Mouse (Mus musculus) stomach, embryonic 15.5 days (tissue): ENCODE data around the gene Ralgps1. TPM values are rescaled to one million over a fixed set of nuclear protein-coding genes. Genes with fewer than 3 reads are reported as not detected.

Experiments
- ATAC-seq: fragments of 200-750 bp; cut with Nextera tagmentation; 2 replicates; pipeline ENCODE4 v1.8.0; 2017; ENCODE audit warnings: low read depth, moderate number of reproducible peaks, moderate TSS enrichment; ENCODE audit not compliant: insufficient read depth, low FRiP score
- H3K27ac ChIP-seq: fragments of 300-500 bp; sonication (generic); 2 replicates; pipeline ENCODE4 v1.5.1; 2015; ENCODE audit warnings: mild to moderate bottlenecking, inconsistent platforms
- H3K27me3 ChIP-seq: fragments of 300-500 bp; sonication (generic); replicated peaks from 2 replicates; pipeline ENCODE4 v1.6.1; 2015; ENCODE audit warnings: inconsistent platforms
- H3K36me3 ChIP-seq: fragments of 300-500 bp; sonication (generic); 2 replicates; pipeline ENCODE4 v1.6.1; 2015; ENCODE audit warnings: inconsistent platforms
- H3K4me1 ChIP-seq: fragments of 300-500 bp; sonication (generic); 2 replicates; pipeline ENCODE4 v1.6.1; 2015; ENCODE audit warnings: inconsistent platforms
- H3K4me2 ChIP-seq: fragments of 300-500 bp; sonication (generic); 2 replicates; pipeline ENCODE4 v1.6.1; 2015; ENCODE audit warnings: mild to moderate bottlenecking, inconsistent platforms
- H3K4me3 ChIP-seq: fragments of 300-500 bp; sonication (generic); replicated peaks from 2 replicates; pipeline ENCODE4 v1.5.1; 2015; ENCODE audit warnings: inconsistent platforms
- H3K9ac ChIP-seq: fragments of 300-500 bp; sonication (generic); 2 replicates; pipeline ENCODE4 v1.6.1; 2015; ENCODE audit warnings: inconsistent platforms
- H3K9me3 ChIP-seq: fragments of 300-500 bp; sonication (generic); 2 replicates; pipeline ENCODE4 v1.6.1; 2016; ENCODE audit warnings: inconsistent platforms
- WGBS: fragments of 180-500 bp; shearing (Covaris S2); methylation state at CpG from one replicate; pipeline ENCODE4 v1.1.7; 2015; 5-methylcytosine and 5-hydroxymethylcytosine counted together
- polyA plus RNA-seq: library from polyadenylated mRNA; unstranded; fragments of >200 nt; fragmentation: Nextera tagmentation; extraction: Ambion mirVana; gene quantifications from 2 replicates; pipeline ENCODE4 v1.2.1, GENCODE M21; 2015

Ralgps1 gene
- polyA plus RNA-seq, 1 experiment from 2014 or later: 6.2 TPM

- no peak overlapping the region for H3K9ac ChIP-seq
- WGBS: 65% methylated on average over 14 of the region's 14 CpGs
- ATAC-seq: no peak; the same call in 1 of the 2 replicates
- no peak overlapping the region for H3K4me2 ChIP-seq
- H3K4me1 ChIP-seq: peaks cover 21% of the 10 kb centered on the region
- no peaks in the 10 kb centered on the region for H3K9me3 ChIP-seq
- H3K27ac ChIP-seq: peak overlapping the region; percentile 44; the same call in 1 of the 2 replicates
- H3K36me3 ChIP-seq: no peaks in the 10 kb centered on the region
- H3K4me3 ChIP-seq: no peak overlapping the region
- H3K27me3 ChIP-seq: no peaks in the 10 kb centered on the region
Measured at GRCm38 (mm10) chr2:33200368-33201068, 170.8 kb downstream of the Ralgps1 start.

- Histone ChIP-seq H3K36me3 (no peaks in the 10 kb centered on the region), H3K4me1 (0 out of 2 replicates have a peak, but pooled peaks cover 4% of the 10 kb centered on the region), H3K9ac (no peak overlapping the region), H3K27me3 (no peaks in the 10 kb centered on the region), H3K9me3 (no peaks in the 10 kb centered on the region), H3K27ac (no peak overlapping the region), H3K4me3 (no peak overlapping the region), H3K4me2 (no peak overlapping the region)
- WGBS: 90% methylated on average over 3 of the region's 3 CpGs
- no peak for ATAC-seq
Measured at GRCm38 (mm10) chr2:33189976-33190375, 181.3 kb downstream of the Ralgps1 start.

GRCm38 (mm10) chr2:33188925-33189670, 182.2 kb downstream of the Ralgps1 start:
- 0 out of 2 replicates have a peak, but pooled peaks cover 2% of the 10 kb centered on the region for H3K4me1 ChIP-seq
- no peaks in the 10 kb centered on the region for H3K36me3 ChIP-seq
- no peaks in the 10 kb centered on the region for H3K27me3 ChIP-seq
- no peaks in the 10 kb centered on the region for H3K9me3 ChIP-seq
- ATAC-seq: no peak
- H3K4me2 ChIP-seq: no peak overlapping the region
- H3K27ac ChIP-seq: no peak overlapping the region
- WGBS: 83% methylated on average over 6 of the region's 6 CpGs
- H3K9ac ChIP-seq: no peak overlapping the region
- H3K4me3 ChIP-seq: no peak overlapping the region

GRCm38 (mm10) chr2:33187874-33188273, 183.4 kb downstream of the Ralgps1 start:
- Histone ChIP-seq H3K36me3 (no peaks in the 10 kb centered on the region), H3K4me1 (no peaks in the 10 kb centered on the region), H3K27me3 (no peaks in the 10 kb centered on the region), H3K4me3 (no peak overlapping the region), H3K9me3 (no peaks in the 10 kb centered on the region), H3K9ac (no peak overlapping the region), H3K27ac (no peak overlapping the region), H3K4me2 (no peak overlapping the region)
- 83% methylated on average over 2 of the region's 2 CpGs for WGBS
- ATAC-seq: no peak

- H3K9ac ChIP-seq: no peak overlapping the region
Measured at GRCm38 (mm10) chr2:33186505-33186904, 184.8 kb downstream of the Ralgps1 start.

GRCm38 (mm10) chr2:33185258-33185657, 186.0 kb downstream of the Ralgps1 start:
- WGBS: 79% methylated on average over 7 of the region's 7 CpGs
- no peak overlapping the region for H3K4me3 ChIP-seq
- H3K36me3 ChIP-seq: no peaks in the 10 kb centered on the region
- no peak for ATAC-seq
- no peaks in the 10 kb centered on the region for H3K9me3 ChIP-seq
- no peaks in the 10 kb centered on the region for H3K27me3 ChIP-seq
- H3K4me1 ChIP-seq: peaks cover 2% of the 10 kb centered on the region; the same call in 1 of the 2 replicates
- no peak overlapping the region for H3K9ac ChIP-seq
- H3K4me2 ChIP-seq: no peak overlapping the region
- no peak overlapping the region for H3K27ac ChIP-seq

More at GRCm38 (mm10) chr2:33186505-33186904, 184.8 kb downstream of the Ralgps1 start:
- no peaks in the 10 kb centered on the region for H3K4me1 ChIP-seq
- no peak overlapping the region for H3K27ac ChIP-seq
- no peaks in the 10 kb centered on the region for H3K9me3 ChIP-seq
- WGBS: 72% methylated on average over 7 of the region's 7 CpGs
- no peak for ATAC-seq
- no peak overlapping the region for H3K4me2 ChIP-seq
- H3K4me3 ChIP-seq: no peak overlapping the region
- no peaks in the 10 kb centered on the region for H3K36me3 ChIP-seq
- no peaks in the 10 kb centered on the region for H3K27me3 ChIP-seq

- H3K27ac ChIP-seq: no peak overlapping the region
- H3K27me3 ChIP-seq: no peaks in the 10 kb centered on the region
- 76% methylated on average over 10 of the region's 10 CpGs for WGBS
- peaks cover 8% of the 10 kb centered on the region; the same call in 1 of the 2 replicates for H3K4me1 ChIP-seq
- no peak for ATAC-seq
- H3K9ac ChIP-seq: no peak overlapping the region
- no peaks in the 10 kb centered on the region for H3K9me3 ChIP-seq
- no peaks in the 10 kb centered on the region for H3K36me3 ChIP-seq
- no peak overlapping the region for H3K4me2 ChIP-seq
- no peak overlapping the region for H3K4me3 ChIP-seq
Measured at GRCm38 (mm10) chr2:33184641-33185040, 186.6 kb downstream of the Ralgps1 start.

- no peaks in the 10 kb centered on the region for H3K36me3 ChIP-seq
- ATAC-seq: no peak
- WGBS: 92% methylated on average over 7 of the region's 7 CpGs
Measured at GRCm38 (mm10) chr2:33183321-33183720, 188.0 kb downstream of the Ralgps1 start.

GRCm38 (mm10) chr2:33179930-33180630, 191.2 kb downstream of the Ralgps1 start:
- Histone ChIP-seq H3K4me2 (no peak overlapping the region), H3K9me3 (no peaks in the 10 kb centered on the region), H3K4me3 (no peak overlapping the region), H3K9ac (no peak overlapping the region), H3K36me3 (no peaks in the 10 kb centered on the region), H3K27me3 (no peaks in the 10 kb centered on the region), H3K4me1 (peaks cover 27% of the 10 kb centered on the region), H3K27ac (peak overlapping the region; percentile 44; the same call in 1 of the 2 replicates)
- 47% methylated on average over 16 of the region's 16 CpGs for WGBS
- ATAC-seq: peak; percentile 23; the same call in 1 of the 2 replicates

More at GRCm38 (mm10) chr2:33183321-33183720, 188.0 kb downstream of the Ralgps1 start:
- Histone ChIP-seq H3K9me3 (no peaks in the 10 kb centered on the region), H3K27me3 (no peaks in the 10 kb centered on the region), H3K9ac (no peak overlapping the region), H3K27ac (no peak overlapping the region), H3K4me3 (no peak overlapping the region), H3K4me2 (no peak overlapping the region), H3K4me1 (peaks cover 21% of the 10 kb centered on the region)

- ATAC-seq: no peak
- H3K27ac ChIP-seq: peak overlapping the region; percentile 44
- H3K27me3 ChIP-seq: no peaks in the 10 kb centered on the region
- H3K9me3 ChIP-seq: no peaks in the 10 kb centered on the region
- H3K4me1 ChIP-seq: peaks cover 27% of the 10 kb centered on the region
- no peak overlapping the region for H3K4me2 ChIP-seq
- H3K9ac ChIP-seq: no peak overlapping the region
- no peak overlapping the region for H3K4me3 ChIP-seq
- H3K36me3 ChIP-seq: no peaks in the 10 kb centered on the region
- 74% methylated on average over 14 of the region's 14 CpGs for WGBS
Measured at GRCm38 (mm10) chr2:33179171-33179929, 191.9 kb downstream of the Ralgps1 start.

GRCm38 (mm10) chr2:33178243-33178932, 192.9 kb downstream of the Ralgps1 start:
- no peak overlapping the region for H3K9ac ChIP-seq
- no peak overlapping the region for H3K4me3 ChIP-seq
- peak; percentile 19; the same call in 1 of the 2 replicates for ATAC-seq
- no peaks in the 10 kb centered on the region for H3K36me3 ChIP-seq
- WGBS: 61% methylated on average over 11 of the region's 11 CpGs
- peak overlapping the region; percentile 62 for H3K27ac ChIP-seq
- peaks cover 27% of the 10 kb centered on the region for H3K4me1 ChIP-seq
- H3K4me2 ChIP-seq: no peak overlapping the region
- no peaks in the 10 kb centered on the region for H3K27me3 ChIP-seq
- no peaks in the 10 kb centered on the region for H3K9me3 ChIP-seq
